Mouse (Mus musculus) lung, postnatal 0 days (tissue): Measurements from ENCODE around the gene Olfr1034. TPM values are rescaled to one million over a fixed set of nuclear protein-coding genes. Genes with fewer than 3 reads are reported as not detected.

ENCODE experiments used
- ATAC-seq: fragments of 200-750 bp; cut with Nextera tagmentation; 2 replicates; pipeline ENCODE4 v1.8.0; 2017; ENCODE audit warnings: moderate library complexity
- DNase-seq: peaks from one replicate; pipeline ENCODE4 v3.0.0-alpha.2; 2016; ENCODE audit warnings: low spot score
- H3K27ac ChIP-seq: fragments of 300-500 bp; sonication (generic); 2 replicates; pipeline ENCODE4 v1.5.1; 2014; ENCODE audit warnings: antibody characterized with exemption, mild to moderate bottlenecking, low read length, mixed read lengths
- H3K27me3 ChIP-seq: fragments of 300-500 bp; sonication (generic); replicated peaks from 2 replicates; pipeline ENCODE4 v1.6.1; 2014; ENCODE audit warnings: low read length, mixed read lengths; ENCODE audit not compliant: insufficient read depth
- H3K36me3 ChIP-seq: fragments of 300-500 bp; sonication (generic); 2 replicates; pipeline ENCODE4 v1.6.1; 2014; ENCODE audit warnings: low read length, mixed read lengths; ENCODE audit not compliant: insufficient read depth
- H3K4me1 ChIP-seq: fragments of 300-500 bp; sonication (generic); 2 replicates; pipeline ENCODE4 v1.6.1; 2014; ENCODE audit warnings: antibody characterized with exemption, low read depth, low read length, mixed read lengths; ENCODE audit not compliant: insufficient read depth
- H3K4me2 ChIP-seq: fragments of 300-500 bp; sonication (generic); replicated peaks from 2 replicates; pipeline ENCODE4 v1.6.1; 2014; ENCODE audit warnings: low read depth, mild to moderate bottlenecking, low read length, moderate library complexity, mixed read lengths
- H3K4me3 ChIP-seq: fragments of 300-500 bp; sonication (generic); 2 replicates; pipeline ENCODE4 v1.5.1; 2014; ENCODE audit warnings: low read depth, low read length
- H3K9ac ChIP-seq: fragments of 300-500 bp; sonication (generic); replicated peaks from 2 replicates; pipeline ENCODE4 v1.6.1; 2014; ENCODE audit warnings: low read depth, mild to moderate bottlenecking
- H3K9me3 ChIP-seq: fragments of 300-500 bp; sonication (generic); 2 replicates; pipeline ENCODE4 v1.6.1; 2016; ENCODE audit warnings: low read length, mixed read lengths
- CTCF ChIP-seq: IDR thresholded peaks from 2 replicates; pipeline ENCODE4 v1.5.1; 2016; ENCODE audit warnings: antibody characterized with exemption, mild to moderate bottlenecking
- EP300 ChIP-seq: IDR thresholded peaks from 2 replicates; pipeline ENCODE4 v1.6.1; 2016; ENCODE audit warnings: antibody characterized with exemption, mild to moderate bottlenecking, control low read depth
- WGBS: fragments of 180-500 bp; shearing (Covaris S2); extraction: QIAGEN DNeasy Blood & Tissue Kit; methylation state at CpG from one replicate; pipeline ENCODE4 v1.1.7; 2014; 5-methylcytosine and 5-hydroxymethylcytosine counted together
- polyA plus RNA-seq: library from polyadenylated mRNA; unstranded; fragments of >200 nt; fragmentation: Nextera tagmentation; extraction: Ambion mirVana; gene quantifications from 2 replicates; pipeline ENCODE4 v1.2.1, GENCODE M21; 2015

Olfr1034 gene
- polyA plus RNA-seq, 1 experiment from 2014 or later = 0.06 TPM

DNA sequence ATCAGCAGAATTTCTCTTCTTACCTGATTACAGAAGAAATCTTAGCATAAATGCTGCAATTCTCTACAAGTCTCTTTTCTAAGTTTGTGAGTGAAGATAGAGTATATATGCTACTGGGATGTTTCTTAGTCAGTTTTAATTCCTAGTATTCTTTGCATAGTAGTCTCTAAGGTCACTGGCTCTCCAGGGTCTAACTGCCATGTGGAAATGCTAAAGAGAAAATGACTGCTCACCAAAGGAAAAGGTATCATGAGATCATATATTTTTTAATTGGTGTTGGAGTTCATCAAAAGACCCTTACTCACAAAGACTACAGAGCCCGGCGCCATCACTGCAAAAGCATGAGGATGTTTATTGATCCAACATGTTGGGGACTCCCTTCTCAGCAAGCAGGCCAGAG is 41.6 kb downstream of the Olfr1034 start, which contains the start of gene Olfr1037:
Gene Olfr1037 (minus strand): TSS at position 101 of the 400 bp plus-strand sequence.
- Histone ChIP-seq H3K27ac (no peak within 1 kb of the TSS), H3K4me2 (no peak within 1 kb of the TSS), H3K4me3 (no peak within 1 kb of the TSS), H3K36me3 (no peaks in the 10 kb centered on the region), H3K27me3 (no peaks in the 10 kb centered on the region), H3K4me1 (no peaks in the 10 kb centered on the region), H3K9ac (no peak within 1 kb of the TSS), H3K9me3 (no peaks in the 10 kb centered on the region)
- ATAC-seq (no peak), DNase-seq (no peak)
- 93% methylated on average over 2 of the region's 2 CpGs for WGBS
- TF ChIP-seq CTCF = no peak
- TF ChIP-seq EP300 = no peak

Other genes with a start within 250 kb of the Olfr1034 start
- not detected in 2 replicates for gene Olfr1016, start 243.3 kb upstream of the Olfr1034 start, polyA plus RNA-seq
- gene Olfr1018, start 227.4 kb upstream of the Olfr1034 start, polyA plus RNA-seq = not detected in 2 replicates
- gene Olfr1019, start 200.4 kb upstream of the Olfr1034 start, polyA plus RNA-seq = not detected in 2 replicates
- gene Olfr1020, start 198.8 kb upstream of the Olfr1034 start, polyA plus RNA-seq = not detected in 2 replicates
- not detected in 2 replicates for gene Olfr1022, start 177.3 kb upstream of the Olfr1034 start, polyA plus RNA-seq
- not detected in 2 replicates for gene Olfr1023, start 160.2 kb upstream of the Olfr1034 start, polyA plus RNA-seq
- gene Olfr1024, start 140.8 kb upstream of the Olfr1034 start, polyA plus RNA-seq = not detected in 2 replicates
- not detected in 2 replicates for gene Olfr1025-ps1, start 130.7 kb upstream of the Olfr1034 start, polyA plus RNA-seq
- not detected in 2 replicates for gene Olfr1026, start 124.3 kb upstream of the Olfr1034 start, polyA plus RNA-seq
- not detected in 2 replicates for gene Olfr1028, start 95.4 kb upstream of the Olfr1034 start, polyA plus RNA-seq
- gene Olfr1029, start 72.0 kb upstream of the Olfr1034 start, polyA plus RNA-seq = not detected in 2 replicates
- gene Olfr1030, start 66.6 kb upstream of the Olfr1034 start, polyA plus RNA-seq = not detected in 2 replicates
- gene Olfr1031, start 55.6 kb upstream of the Olfr1034 start, polyA plus RNA-seq = not detected in 2 replicates
- not detected in 2 replicates for gene Olfr1032, start 40.3 kb upstream of the Olfr1034 start, polyA plus RNA-seq
- 3.4 and 8.8 TPM in 2 replicates for gene Olfr1033, start 25.2 kb upstream of the Olfr1034 start, polyA plus RNA-seq
- gene Olfr1036, start 28.1 kb downstream of the Olfr1034 start, polyA plus RNA-seq = not detected in 2 replicates
- not detected in 2 replicates for gene Olfr1037, start 41.5 kb downstream of the Olfr1034 start, polyA plus RNA-seq
- gene Olfr1039, start 90.1 kb downstream of the Olfr1034 start, polyA plus RNA-seq = not detected in 2 replicates
- gene Olfr1040, start 100.9 kb downstream of the Olfr1034 start, polyA plus RNA-seq = not detected in 2 replicates
- gene Olfr1042, start 116.0 kb downstream of the Olfr1034 start, polyA plus RNA-seq = not detected in 2 replicates
- gene Olfr1043, start 121.7 kb downstream of the Olfr1034 start, polyA plus RNA-seq = not detected in 2 replicates
- not detected in 2 replicates for gene Olfr1044, start 132.0 kb downstream of the Olfr1034 start, polyA plus RNA-seq
- gene Olfr52, start 139.8 kb downstream of the Olfr1034 start, polyA plus RNA-seq = not detected in 2 replicates
- gene Olfr1045, start 157.1 kb downstream of the Olfr1034 start, polyA plus RNA-seq = not detected in 2 replicates
- gene Olfr1046, start 173.5 kb downstream of the Olfr1034 start, polyA plus RNA-seq = not detected in 2 replicates
- gene Olfr1047, start 185.5 kb downstream of the Olfr1034 start, polyA plus RNA-seq = not detected in 2 replicates
- not detected in 2 replicates for gene Olfr1048, start 194.4 kb downstream of the Olfr1034 start, polyA plus RNA-seq
- gene Olfr1049, start 212.5 kb downstream of the Olfr1034 start, polyA plus RNA-seq = not detected in 2 replicates
- not detected in 2 replicates for gene Olfr1051, start 233.2 kb downstream of the Olfr1034 start, polyA plus RNA-seq
- not detected in 2 replicates for gene Olfr1052, start 246.6 kb downstream of the Olfr1034 start, polyA plus RNA-seq